In genomic region chr2:85050746-85051145, GRCm38 (mm10) we compare ENCODE assay signal across 8 mouse cellular contexts. TPM values are rescaled to one million over a fixed set of nuclear protein-coding genes. Genes with fewer than 3 reads are reported as not detected.
DNase-seq lines count a peak whose midpoint lies in the region; ATAC-seq lines count a peak whose summit lies in the region.

No protein-coding gene starts in this region.

- peak overlapping the region; percentile 80 for H3K27ac ChIP-seq in heart, embryonic 10.5 days
- H3K27ac ChIP-seq in limb, embryonic 11.5 days (replicated peaks; ENCODE audit: low read depth, low read length) = 0 out of 2 replicates have a peak overlapping the region, but pooled peaks have one; percentile 56
- no peak overlapping the region for H3K27ac ChIP-seq in midbrain, embryonic 16.5 days (ENCODE audit: low read length)

- peak overlapping the region; percentile 45 for H3K4me2 ChIP-seq in limb, embryonic 11.5 days (ENCODE audit: low read depth, severe bottlenecking)
- H3K4me2 ChIP-seq in midbrain, embryonic 16.5 days (ENCODE audit: low read length) = peak overlapping the region; percentile 61

- peak; percentile 98 for DNase-seq in heart, adult 11 months
- DNase-seq in heart, adult 9 months (ENCODE audit: low spot score in 2 of 2) = no peak
- peak; percentile 74 for DNase-seq in NIH3T3 (ENCODE audit: low read depth)
- DNase-seq in heart, embryonic 10.5 days (ENCODE audit: low spot score) = no peak
- no peak for DNase-seq in limb, embryonic 11.5 days (ENCODE audit: low spot score)
- no peak for DNase-seq in Muller cell, postnatal 12 days (ENCODE audit: inconsistent ontology term)
- DNase-seq in frontal cortex, postnatal 14 days (ENCODE audit: low spot score in 2 of 2) = no peak

- WGBS in heart, embryonic 10.5 days = 32% methylated on average over 9 of the region's 9 CpGs
- WGBS in limb, embryonic 11.5 days = 55% methylated on average over 9 of the region's 9 CpGs
- WGBS in midbrain, embryonic 16.5 days = 62% methylated on average over 9 of the region's 9 CpGs

- peaks cover 54% of the 10 kb centered on the region for H3K4me1 ChIP-seq in heart, embryonic 10.5 days
- H3K4me1 ChIP-seq in limb, embryonic 11.5 days (ENCODE audit: control insufficient read depth, insufficient read depth, low read length) = peaks cover 20% of the 10 kb centered on the region
- H3K4me1 ChIP-seq in midbrain, embryonic 16.5 days (ENCODE audit: control insufficient read depth, insufficient read depth, low read length) = peaks cover 30% of the 10 kb centered on the region

- no peaks in the 10 kb centered on the region for H3K27me3 ChIP-seq in heart, embryonic 10.5 days (ENCODE audit: insufficient read depth, poor library complexity, severe bottlenecking)
- H3K27me3 ChIP-seq in limb, embryonic 11.5 days (ENCODE audit: control insufficient read depth, insufficient read depth, low read length) = no peaks in the 10 kb centered on the region
- H3K27me3 ChIP-seq in midbrain, embryonic 16.5 days (ENCODE audit: control insufficient read depth, insufficient read depth, low read depth, low read length) = no peaks in the 10 kb centered on the region

- H3K36me3 ChIP-seq in heart, embryonic 10.5 days = peaks cover 52% of the 10 kb centered on the region
- peaks cover 11% of the 10 kb centered on the region for H3K36me3 ChIP-seq in limb, embryonic 11.5 days (ENCODE audit: control insufficient read depth, insufficient read depth, low read length)
- peaks cover 15% of the 10 kb centered on the region; the same call in 1 of the 2 replicates for H3K36me3 ChIP-seq in midbrain, embryonic 16.5 days (ENCODE audit: control insufficient read depth, insufficient read depth, low read length)

- no peak overlapping the region; the same call in 1 of the 2 replicates for H3K9ac ChIP-seq in limb, embryonic 11.5 days (ENCODE audit: low read length)
- 0 out of 2 replicates have a peak overlapping the region, but pooled peaks have one; percentile 21 for H3K9ac ChIP-seq in midbrain, embryonic 16.5 days (ENCODE audit: low read depth, low read length)

- H3K4me3 ChIP-seq in heart, embryonic 10.5 days = peak overlapping the region; percentile 50
- H3K4me3 ChIP-seq in limb, embryonic 11.5 days (ENCODE audit: low read depth, low read length) = peak overlapping the region; percentile 14; the same call in 1 of the 2 replicates
- 0 out of 2 replicates have a peak overlapping the region, but pooled peaks have one; percentile 4 for H3K4me3 ChIP-seq in midbrain, embryonic 16.5 days (ENCODE audit: low read depth, low read length)

- no peak; the same call in 1 of the 2 replicates for ATAC-seq in limb, embryonic 11.5 days (ENCODE audit: insufficient number of reproducible peaks, low FRiP score, low TSS enrichment, low read depth)
- no peak for ATAC-seq in midbrain, embryonic 16.5 days

- H3K9me3 ChIP-seq in heart, embryonic 10.5 days = no peaks in the 10 kb centered on the region
- H3K9me3 ChIP-seq in limb, embryonic 11.5 days (ENCODE audit: control insufficient read depth, low read length) = no peaks in the 10 kb centered on the region
- H3K9me3 ChIP-seq in midbrain, embryonic 16.5 days (replicated peaks; ENCODE audit: control insufficient read depth, low read length, poor library complexity, severe bottlenecking) = no peaks in the 10 kb centered on the region

RNA-seq across cellular contexts. Expression of gene Tnks1bp1, which starts 2.9 kb away (rescaled TPM):
- polyA plus RNA-seq in heart, embryonic 10.5 days (2016; fragmentation: Nextera tagmentation; extraction: Ambion mirVana) = 24.7 and 25.9 TPM in 2 replicates
- 6.7 and 7.0 TPM in 2 replicates for polyA plus RNA-seq in limb, embryonic 11.5 days (2014; fragmentation: Nextera tagmentation; extraction: Ambion mirVana)
- polyA plus RNA-seq in midbrain, embryonic 16.5 days (2015; fragmentation: Nextera tagmentation; extraction: Ambion mirVana) = 23.0 and 27.4 TPM in 2 replicates

RNA-seq across cellular contexts. Expression of gene P2rx3, which starts 13.5 kb away (rescaled TPM):
- polyA plus RNA-seq in heart, embryonic 10.5 days (2016; fragmentation: Nextera tagmentation; extraction: Ambion mirVana) = 1.1 and 1.6 TPM in 2 replicates
- polyA plus RNA-seq in limb, embryonic 11.5 days (2014; fragmentation: Nextera tagmentation; extraction: Ambion mirVana) = 0.76 and 1.4 TPM in 2 replicates
- 1.4 and 2.1 TPM in 2 replicates for polyA plus RNA-seq in midbrain, embryonic 16.5 days (2015; fragmentation: Nextera tagmentation; extraction: Ambion mirVana)

RNA-seq across cellular contexts. Expression of gene Ssrp1, which starts 13.7 kb away (rescaled TPM):
- polyA plus RNA-seq in heart, embryonic 10.5 days (2016; fragmentation: Nextera tagmentation; extraction: Ambion mirVana) = 223 and 273 TPM in 2 replicates
- 409 and 418 TPM in 2 replicates for polyA plus RNA-seq in limb, embryonic 11.5 days (2014; fragmentation: Nextera tagmentation; extraction: Ambion mirVana)
- polyA plus RNA-seq in midbrain, embryonic 16.5 days (2015; fragmentation: Nextera tagmentation; extraction: Ambion mirVana) = 162 and 170 TPM in 2 replicates

Comparison
In these comparisons a context has a peak if more than half of its experiments do, and no peak if none do; other contexts are left out.
1. DNase-seq: peak in heart, adult 11 months (single experiment) and NIH3T3 (single experiment); none in heart, adult 9 months (0 of 2), heart, embryonic 10.5 days (single experiment), limb, embryonic 11.5 days (single experiment), Muller cell, postnatal 12 days (single experiment) and frontal cortex, postnatal 14 days (0 of 2).
2. Peak in every context shown above with its lines, with median percentiles within 50 percentile points of each other: H3K4me3 ChIP-seq.